Mouse (Mus musculus) urinary bladder, postnatal 36 days (tissue): ENCODE results near the gene Rpp25l.

Experiments
- DNase-seq, 2 experiments: peaks; one replicate each; pipeline ENCODE4 v3.0.0; 2022; ENCODE audit warnings: low spot score in 2 of 2, mixed read lengths in 1 of 2

Rpp25l gene

DNA sequence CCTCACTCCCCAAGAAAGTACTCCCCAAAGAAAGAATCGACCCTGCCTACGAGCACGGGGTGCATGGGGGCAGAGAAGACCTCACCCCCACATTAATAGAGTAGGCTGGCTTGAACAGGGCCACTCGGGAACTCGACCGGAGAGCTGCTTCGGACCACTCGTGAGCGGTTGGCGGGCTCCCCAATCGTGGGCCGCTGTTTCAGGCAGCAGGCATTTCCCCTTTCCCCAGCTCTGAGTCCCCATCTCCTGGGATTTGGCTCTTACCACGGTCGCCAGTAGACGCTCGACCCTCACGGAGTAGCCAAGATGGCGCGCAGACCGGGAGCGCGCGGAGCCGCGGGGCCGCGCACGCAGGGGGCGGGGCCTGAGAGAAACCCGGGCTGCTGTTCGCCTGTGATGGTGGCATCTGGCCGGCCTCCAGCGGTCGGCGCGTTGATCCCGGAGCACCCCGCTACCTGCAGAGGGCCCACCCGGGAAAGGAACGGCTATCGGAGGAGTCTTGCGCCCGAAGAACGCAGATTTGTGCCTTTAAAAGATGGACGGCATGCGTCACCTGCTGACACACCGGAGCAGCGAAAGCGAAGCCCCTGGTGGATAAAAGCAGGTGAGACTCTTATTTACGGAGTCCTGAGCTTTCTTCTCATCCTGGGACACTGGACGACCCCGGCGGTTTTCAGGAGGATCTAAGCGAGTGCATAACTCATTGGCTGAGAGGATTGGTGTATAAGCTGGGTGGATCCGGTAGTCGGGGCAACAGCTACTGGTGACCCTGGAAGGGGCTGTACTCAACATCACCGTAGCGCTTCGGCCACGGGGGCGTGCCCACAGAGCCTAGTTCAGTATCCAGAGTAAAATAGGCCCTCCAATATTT is at the start of gene Rpp25l:
TSS of gene Rpp25l (minus strand) at position 338 of the 871 bp plus-strand sequence.
- DNase-seq: peak; percentile 76 to 78

DNA sequence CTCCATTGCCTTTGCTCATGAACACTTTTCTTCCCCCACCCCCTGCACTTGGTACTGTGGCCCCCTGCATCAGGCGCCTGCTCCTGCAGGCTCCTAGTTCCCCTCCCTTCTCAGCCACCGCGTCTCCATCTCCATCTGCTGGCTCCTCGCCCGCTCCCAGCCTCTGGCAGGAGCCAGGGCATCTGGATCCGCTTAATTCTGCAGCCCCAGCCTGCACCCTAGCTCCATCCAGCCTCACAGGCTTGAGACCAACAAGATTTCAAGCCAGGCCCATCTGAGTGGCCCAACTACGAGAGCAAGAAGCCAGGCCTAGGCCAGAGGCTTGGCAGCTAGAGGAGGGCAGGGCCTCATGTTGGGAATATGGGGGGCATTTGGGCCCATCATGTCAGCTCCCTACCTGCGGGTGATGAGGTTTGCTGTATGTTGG is 49.4 kb upstream of the Rpp25l start:
- peak in 1 of 2 experiments; percentile 56 for DNase-seq

DNA sequence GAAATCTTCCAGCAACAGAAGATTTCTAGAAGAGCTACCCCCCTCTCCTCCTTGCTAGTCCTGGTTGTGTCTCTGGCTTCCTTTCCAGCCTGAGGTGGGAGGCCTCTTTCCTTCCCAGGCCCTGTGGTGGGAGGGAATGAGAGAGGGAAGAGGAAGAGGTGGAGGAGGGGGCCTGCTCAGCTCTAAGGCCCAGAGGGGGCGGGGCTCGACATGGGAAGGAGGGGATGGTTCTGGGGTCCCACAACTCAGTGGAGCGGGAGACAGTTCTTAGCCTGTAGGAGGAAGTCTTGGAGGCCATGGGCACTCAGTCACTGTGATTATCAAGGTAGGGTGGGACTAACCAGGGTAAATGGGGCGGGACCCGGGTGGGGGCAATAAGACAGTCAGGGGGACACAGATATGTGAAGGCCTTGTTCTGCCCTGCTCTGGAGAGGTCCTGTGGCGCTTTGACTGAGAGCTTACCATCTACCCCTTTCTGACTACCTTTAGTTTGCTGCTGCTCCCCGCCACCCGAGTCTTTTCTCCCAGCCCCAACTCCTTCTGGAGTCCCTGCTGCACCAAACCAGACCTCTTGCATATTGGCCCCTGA is 48.9 kb upstream of the Rpp25l start:
- no peak for DNase-seq

DNA sequence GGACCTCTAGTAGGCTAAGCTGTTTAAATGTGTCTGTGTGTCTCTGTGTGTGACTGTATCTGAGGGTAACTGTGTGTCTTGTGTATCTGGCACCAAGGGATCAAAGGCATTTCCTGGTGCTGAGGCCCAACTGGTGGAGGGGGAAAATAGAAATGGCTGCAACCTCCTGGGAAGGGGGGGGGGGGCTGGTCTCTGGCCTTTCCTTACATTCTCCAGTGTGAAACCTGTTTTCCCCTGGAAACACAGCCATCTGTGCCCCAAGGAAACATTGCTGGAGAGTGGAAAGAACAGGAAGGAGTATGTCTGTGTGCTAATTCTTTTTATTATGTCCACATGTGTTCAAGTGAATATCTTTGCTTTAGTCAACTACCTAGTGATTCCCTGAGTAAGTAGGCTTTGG is 48.3 kb upstream of the Rpp25l start:
- DNase-seq: no peak

DNA sequence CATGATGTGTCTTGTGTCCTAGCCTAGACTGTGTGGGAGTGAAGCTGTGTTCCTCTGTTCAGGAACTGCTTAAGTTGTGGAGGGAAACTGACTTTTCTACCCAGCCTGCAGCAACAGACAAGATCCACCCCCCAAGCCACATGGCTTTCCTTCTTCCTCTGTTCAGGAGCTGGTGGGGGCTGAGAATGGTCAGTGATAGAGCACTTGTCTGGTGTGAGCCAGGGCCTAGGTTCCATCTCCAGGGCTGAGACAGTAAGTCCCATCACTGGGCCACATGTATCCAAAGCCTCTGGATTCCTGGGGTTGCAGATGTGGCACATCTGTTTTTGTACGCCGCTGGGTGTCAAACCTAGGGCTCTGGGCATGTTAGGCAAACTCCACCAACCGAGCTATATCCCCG is 47.6 kb upstream of the Rpp25l start:
- no peak for DNase-seq

DNA sequence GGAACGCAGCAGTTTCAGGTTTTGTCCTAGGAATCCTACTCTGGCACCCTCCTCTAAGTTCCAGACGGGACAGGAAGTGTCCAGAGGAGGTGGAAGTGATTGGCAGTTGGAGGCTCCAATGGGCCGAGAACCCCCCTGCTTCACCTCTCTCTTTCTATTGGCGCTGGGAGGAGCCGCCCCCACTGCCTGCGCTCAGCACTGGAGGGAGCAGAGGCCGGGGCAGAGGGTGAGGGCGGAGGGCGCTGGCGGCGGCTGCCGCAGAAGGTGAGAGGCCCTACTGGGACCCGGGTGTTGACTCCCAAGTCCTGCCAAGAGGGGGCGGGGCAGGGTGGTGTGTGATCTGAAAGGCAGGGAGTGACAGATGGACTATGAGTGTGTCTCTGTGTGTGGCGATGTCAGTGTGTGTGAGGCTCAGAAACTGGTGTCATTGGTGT is 47.0 kb upstream of the Rpp25l start:
- DNase-seq: peak; percentile 78 to 89

DNA sequence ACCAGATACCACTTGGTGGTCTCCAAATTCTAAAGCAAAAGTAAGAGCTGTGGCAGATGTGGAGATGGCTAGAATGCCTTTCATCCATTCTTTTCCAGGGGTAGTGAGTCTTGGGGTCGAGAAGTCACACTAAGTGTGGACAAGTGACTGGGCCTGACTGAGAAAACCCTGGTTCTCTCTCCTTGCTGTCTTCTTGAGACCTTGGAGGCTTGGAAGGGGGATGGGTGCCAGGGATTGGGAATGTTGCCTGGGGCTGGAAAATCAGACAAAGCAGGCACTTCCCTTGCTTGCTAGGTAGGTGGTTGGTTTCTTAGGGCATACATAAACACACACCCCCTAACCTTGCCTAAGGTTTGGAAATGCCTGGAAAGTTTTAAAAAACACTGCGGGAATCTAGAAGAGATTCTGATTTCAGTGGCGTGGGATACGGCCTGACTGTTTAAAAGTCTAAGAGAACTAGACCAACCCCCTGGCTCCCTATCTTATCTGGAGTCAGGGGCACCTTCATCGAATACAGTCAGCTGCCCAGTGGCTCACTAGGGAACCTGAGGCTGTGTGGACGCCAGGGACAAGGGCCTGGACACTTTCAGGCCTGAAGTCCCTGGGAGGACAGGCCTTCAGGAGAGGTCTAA is 46.4 kb upstream of the Rpp25l start:
- no peak for DNase-seq

DNA sequence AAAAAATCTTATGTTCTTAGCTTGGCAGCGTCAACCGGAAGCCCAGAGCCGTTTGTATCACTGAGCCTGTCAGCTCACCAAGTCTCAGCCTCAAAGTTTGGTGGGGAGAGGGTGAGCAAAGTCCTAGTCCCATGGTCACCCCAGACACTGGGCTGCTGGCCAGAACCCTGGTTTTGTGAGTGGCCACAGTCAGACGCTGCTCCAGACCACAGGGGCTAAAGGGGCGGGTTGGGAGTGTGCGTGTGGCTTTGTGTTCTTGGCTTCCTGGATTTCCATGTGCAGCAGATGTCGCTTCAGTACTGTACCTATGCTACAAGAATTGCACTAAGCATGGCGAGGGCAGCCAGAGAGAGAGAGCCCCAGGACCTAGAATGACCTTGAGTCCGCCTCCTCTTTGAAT is 45.9 kb upstream of the Rpp25l start:
- DNase-seq: no peak

DNA sequence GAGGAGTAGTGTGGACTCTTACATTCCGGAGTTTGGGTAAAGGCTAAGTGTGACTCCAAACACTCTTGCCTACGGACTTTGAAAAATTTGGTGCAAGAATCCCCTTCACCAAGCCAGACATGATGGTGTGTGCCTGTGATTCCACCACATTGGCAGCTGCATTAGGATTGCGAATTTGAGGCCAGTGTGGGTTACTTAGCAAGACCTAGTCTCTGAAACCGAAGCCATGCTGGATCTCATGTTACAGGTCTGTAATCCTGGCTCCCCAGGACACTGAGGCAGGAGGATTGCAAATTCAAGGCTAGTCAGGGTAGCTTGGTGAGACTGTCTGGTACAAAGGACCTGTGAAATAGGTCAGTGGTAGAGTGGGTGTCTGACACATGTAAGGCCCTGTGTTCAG is 45.4 kb upstream of the Rpp25l start:
- no peak for DNase-seq

DNA sequence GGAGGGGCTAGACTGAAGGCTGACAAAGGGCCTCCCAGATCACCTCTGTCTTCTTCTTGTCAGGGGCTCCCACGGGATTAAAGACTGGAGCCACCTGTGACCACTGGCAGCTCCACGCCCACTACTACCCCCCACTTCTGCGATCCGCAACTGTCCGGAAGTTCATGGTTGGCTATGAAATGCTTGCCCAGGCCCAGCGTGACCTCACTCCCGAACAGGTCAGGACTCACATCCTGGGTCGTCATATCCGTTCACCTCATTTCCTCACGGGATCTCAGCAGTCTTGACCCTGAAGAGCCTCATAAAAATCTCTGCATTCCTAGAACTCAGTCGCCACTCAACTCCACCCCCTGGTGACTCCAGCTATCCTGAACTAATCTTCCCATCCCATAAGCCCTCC is 44.7 kb upstream of the Rpp25l start:
- DNase-seq: no peak

DNA sequence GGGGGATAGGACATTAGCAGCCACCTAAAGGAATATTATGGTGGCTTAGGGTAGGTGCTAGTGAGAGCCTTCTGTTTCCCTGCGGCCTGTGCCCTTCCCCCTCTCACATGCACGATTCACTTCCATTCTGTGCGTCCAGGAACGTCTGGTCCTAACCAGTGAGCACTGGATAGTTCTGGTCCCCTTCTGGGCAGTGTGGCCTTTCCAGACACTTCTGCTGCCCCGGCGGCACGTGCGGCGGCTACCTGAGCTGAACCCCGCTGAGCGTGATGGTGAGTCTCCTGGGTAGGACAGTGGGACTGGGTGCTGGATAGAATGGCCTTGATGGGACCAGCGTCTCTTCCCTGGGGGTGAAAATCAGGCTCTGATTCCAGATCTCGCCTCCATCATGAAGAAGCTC is 44.0 kb upstream of the Rpp25l start:
- DNase-seq: no peak

DNA sequence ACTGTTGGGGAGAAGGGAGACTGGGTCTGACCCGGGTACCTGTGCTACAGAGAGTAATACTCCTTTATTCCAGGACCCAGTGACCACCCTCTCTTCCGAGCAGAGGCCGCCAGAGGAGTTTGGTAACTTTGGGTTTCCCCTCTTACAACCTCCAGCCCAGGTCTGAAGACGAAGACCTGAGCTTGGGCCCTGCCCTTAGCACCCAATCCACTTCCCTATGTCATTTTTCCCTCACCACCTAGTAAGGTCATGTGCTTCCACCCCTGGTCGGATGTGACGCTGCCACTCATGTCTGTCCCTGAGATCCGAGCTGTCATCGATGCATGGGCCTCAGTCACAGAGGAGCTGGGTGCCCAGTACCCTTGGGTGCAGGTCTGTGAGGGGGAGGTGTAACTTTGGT is 43.1 kb upstream of the Rpp25l start:
- DNase-seq: no peak

DNA sequence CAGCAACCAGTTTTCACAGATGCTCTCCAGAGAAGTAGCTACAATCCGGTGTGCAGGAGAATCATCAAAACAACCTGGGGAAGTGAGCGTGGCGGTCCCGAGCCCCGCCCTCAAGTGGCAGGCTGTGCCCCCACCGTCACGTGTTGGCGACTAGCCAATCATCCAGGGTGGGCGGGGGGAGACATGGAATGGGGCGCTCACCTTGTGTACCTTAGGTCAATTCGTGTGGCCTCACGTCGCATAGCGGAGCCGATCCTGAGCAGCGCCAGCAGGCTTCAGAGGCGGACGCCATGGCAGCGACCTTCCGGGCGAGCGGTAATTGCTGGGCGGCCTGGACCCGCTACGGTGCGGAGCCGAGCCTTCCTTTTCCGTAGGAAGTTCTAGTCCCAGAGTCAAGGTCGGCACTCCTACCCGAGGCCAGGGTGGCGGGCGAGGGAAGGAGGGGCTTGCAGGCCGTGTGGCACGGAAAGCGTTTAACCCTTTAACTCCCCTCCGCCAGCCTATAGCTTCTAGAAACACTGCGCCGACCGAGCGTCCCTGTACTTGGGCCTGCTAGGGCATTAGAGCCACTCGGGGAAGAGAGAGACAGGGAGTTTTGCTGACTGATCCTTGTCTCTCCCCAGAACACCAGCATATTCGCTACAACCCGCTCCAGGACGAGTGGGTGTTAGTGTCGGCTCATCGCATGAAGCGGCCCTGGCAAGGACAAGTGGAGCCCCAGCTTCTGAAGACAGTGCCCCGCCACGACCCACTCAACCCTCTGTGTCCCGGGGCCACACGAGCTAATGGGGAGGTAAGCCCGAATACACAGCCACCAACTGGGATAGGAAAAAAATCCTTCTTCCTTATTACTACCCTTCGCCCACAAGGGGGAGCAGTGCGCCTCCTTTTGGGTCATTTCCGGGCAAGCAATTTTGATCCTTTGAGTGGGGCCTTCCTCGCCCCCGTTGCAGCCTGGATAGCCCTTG is 42.3 kb upstream of the Rpp25l start, which contains the start of gene Sigmar1:
TSS of gene Sigmar1 (minus strand) at position 820 of the 968 bp plus-strand sequence.
- peak; percentile 83 to 86 for DNase-seq

DNA sequence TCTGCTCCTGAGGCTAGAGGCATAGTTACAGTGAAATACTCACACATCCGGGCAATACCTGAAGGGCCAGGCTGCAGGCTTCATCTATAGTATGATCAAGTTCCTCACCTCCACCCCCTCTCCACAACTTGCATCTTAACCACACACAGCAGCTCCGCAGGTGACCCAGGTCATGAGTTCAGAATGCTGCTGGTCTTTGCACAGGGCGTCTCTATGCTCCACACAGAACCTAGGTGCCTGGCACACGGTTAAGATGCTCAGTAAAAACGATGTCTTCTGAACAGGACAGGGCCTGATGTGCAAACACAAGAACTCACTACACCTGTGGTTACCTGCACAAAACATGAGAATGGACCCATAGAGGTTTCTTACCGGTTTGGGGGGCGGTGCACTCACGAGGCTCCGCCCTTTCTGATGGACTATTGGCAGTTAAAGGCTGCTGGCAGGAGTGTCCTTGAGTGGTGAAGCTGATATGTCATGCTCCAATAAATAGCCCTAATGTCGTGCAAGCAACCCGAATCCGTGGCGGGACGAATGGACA is 41.5 kb upstream of the Rpp25l start, which contains the start of gene Galt:
TSS of gene Galt (plus strand) at position 432 of the 541 bp plus-strand sequence.
- DNase-seq: no peak

DNA sequence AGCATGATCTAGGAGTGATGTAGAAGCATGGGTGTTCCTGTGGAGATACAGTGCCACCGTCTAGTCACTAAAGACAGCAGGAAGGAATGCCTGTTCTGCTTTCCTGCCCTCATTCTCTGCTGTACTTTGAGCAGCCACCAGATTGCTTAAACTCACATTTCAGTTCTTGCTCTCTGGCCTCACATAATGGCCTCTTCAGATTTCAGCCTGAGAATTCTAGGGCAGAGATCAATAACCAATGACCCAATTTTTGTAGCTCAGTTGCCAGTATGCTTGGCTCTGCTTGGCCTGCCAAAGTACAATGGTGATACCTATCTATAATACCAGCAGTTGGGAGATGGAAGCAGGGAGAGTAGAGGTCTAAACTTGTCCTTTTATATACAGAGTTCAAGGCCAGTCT is 31.7 kb upstream of the Rpp25l start:
- no peak for DNase-seq

DNA sequence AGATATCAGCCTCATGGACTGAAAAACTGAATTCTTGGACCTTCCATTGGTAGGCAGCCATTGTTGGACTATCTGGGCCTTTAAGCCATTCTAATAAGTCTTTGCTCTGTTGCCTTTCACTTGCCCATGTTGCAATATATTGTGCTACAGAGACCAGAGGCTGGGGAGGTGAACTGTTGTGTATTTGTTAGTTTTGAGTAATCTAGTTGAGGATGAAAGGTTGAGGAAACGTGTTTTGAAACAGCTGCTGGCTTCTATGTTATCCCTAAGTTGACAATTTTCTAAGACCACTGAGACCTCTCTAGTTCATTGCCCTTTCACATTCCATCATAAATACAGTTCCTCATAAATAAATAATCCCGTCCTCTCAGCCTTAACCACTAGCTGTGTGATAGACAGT is 30.8 kb upstream of the Rpp25l start:
- DNase-seq: no peak

DNA sequence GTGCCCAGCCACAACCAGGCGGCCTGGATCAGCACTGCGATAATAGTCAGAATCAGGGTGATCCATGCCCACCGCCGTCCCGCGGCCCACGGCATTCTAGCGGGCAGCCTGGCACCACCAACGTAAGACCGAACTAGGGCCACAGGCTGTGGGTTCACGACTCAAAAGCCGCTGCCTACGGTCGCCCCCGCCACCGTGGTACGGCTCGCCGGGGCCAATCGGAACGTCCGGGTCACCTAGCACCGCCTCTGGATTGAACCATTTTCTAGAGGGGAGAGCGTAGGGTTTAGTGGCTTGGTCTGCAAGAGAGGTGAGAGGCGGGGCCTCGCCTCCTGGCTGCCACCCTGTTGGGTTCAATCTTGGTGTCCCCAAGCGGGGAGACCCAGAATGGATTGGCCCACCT is 27.8 kb upstream of the Rpp25l start:
- peak; percentile 90 to 93 for DNase-seq

DNA sequence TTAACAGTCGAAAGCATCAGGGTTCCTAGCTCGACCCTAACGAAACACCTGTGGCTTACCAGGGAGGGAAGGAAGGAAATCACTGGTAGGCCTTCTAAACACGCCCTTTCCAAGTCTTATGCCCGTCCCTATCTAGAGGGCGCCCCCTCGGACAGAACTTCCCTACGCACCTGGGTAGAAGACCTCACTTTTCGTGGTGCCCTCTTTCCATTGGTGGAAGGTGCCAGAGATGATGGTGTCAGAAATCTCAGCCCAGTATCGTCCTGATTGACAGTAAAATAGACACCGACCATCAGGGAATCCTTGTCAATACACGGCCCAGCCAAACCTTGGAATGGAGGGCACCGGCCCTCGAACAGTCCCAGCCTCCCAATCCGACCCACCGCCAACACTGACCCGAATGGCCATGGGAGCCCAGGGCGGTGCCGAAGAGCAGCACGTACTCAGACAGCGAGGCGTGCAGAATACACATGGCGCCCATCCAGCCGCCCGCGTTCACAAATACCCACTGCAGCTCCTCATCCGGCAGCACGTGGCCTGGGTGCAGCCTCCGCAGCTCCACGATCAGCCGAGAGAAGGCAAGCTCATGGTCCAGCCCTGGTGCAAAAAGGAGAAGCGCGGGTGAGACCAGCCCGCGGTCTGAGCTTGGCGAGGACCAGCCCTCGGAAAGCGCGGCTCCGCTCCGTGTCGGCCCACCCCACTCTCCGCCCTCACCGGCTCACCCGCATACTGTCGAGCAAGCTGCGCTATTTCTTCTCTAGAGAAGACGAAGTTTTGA is 27.2 kb upstream of the Rpp25l start:
- DNase-seq: no peak

DNA sequence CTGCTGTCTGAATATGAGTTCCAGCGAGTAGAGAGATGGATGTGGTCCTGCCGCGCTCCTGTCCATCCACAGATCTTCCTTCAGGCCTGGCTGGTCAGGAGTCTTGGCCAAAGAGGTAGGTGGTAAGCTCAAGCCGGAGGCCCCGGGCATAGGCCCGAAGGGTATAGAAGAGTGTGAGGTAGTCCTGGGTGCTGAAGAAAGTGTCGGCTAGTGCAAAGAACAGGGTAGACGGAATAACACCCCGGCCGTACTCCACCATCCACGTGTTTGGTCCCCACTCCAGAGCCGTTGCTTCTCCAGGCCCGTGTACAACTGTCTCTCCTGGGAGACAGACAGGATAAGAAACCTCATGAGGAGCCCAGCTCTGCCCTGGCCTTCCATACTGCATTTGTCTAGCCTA is 25.9 kb upstream of the Rpp25l start:
- no peak for DNase-seq

DNA sequence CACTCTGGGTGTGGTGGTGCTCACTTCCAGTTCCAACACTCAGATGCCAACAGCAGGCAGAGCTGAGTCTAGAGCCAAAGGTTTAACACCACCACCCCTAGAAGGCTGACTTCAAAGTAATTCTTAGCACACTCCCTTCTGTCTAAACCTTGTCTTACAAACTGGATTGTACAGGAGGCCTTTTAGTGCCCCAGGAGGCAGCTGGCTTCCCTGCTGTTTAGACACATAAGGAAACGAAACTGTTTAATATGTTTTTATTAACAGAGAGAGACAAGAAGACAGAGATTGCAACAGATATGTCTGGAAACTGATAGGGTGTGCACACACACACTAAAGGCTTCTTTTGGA is 24.9 kb upstream of the Rpp25l start:
- no peak for DNase-seq
